ENCODE assay signal across 11 mouse cellular contexts in the genomic region with DNA sequence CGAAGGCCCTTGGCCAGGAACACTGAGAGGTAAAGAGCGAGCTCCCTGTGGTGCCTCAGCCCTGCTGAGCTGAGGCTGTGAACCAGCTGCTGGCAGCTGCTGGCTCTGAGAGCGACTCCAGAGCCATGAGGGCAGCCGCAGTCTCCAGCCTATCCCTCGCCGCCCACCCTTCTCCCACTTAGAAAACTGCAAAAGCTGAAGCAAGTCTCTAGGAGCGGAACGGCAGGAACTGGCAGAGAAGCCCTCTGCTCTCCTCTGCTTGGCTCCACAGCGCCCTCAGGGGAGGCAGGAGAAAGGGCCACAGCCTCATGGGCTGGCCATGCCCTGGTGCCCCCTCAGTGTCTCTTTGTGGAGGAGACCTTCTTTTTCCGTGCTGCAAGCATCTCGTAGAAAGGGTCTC. TPM values are rescaled to one million over a fixed set of nuclear protein-coding genes. Genes with fewer than 3 reads are reported as not detected.
A peak's percentile ranks its signal among the peaks of the same experiment; 100 is the strongest.
DNase-seq lines count a peak whose midpoint lies in the region; ATAC-seq and TF ChIP-seq lines count a peak whose summit lies in the region.
"Had no signal": no experiment of that assay in that cellular context is flagged by ENCODE, and none has a peak within 500 bp of the region (broad histone marks: within the 10 kb centered on the region; RNA-seq: fewer than 3 reads in every experiment).

No protein-coding gene starts in this region.

- H3K4me3 ChIP-seq in heart, embryonic 15.5 days: no peak overlapping the region
- no peak overlapping the region for H3K4me3 ChIP-seq in lung, embryonic 15.5 days
- no peak overlapping the region for H3K4me3 ChIP-seq in lung, adult 2 months (replicated peaks; ENCODE audit: extremely low read depth, low read depth, low read length)
- H3K4me3 ChIP-seq in intestine, embryonic 16.5 days (ENCODE audit: low read length): no peak overlapping the region
- H3K4me3 ChIP-seq in stomach, postnatal 0 days (ENCODE audit: low read depth, low read length): no peak overlapping the region
- H3K4me3 ChIP-seq: forebrain, embryonic 15.5 days; hindbrain, embryonic 15.5 days had no signal

- peaks cover 25% of the 10 kb centered on the region; the same call in 1 of the 2 replicates for H3K36me3 ChIP-seq in heart, embryonic 15.5 days
- H3K36me3 ChIP-seq in lung, embryonic 15.5 days: peaks cover 25% of the 10 kb centered on the region
- H3K36me3 ChIP-seq in intestine, embryonic 16.5 days (ENCODE audit: control insufficient read depth, insufficient read depth, low read length): 0 out of 2 replicates have a peak, but pooled peaks cover 3% of the 10 kb centered on the region
- H3K36me3 ChIP-seq in stomach, postnatal 0 days (ENCODE audit: control insufficient read depth, insufficient read depth, low read length): peaks cover 8% of the 10 kb centered on the region; the same call in 1 of the 2 replicates

- 59% methylated on average over 11 of the region's 11 CpGs for WGBS in heart, embryonic 15.5 days
- WGBS in lung, embryonic 15.5 days: 53% methylated on average over 11 of the region's 11 CpGs
- 67% methylated on average over 11 of the region's 11 CpGs for WGBS in lung, adult 2 months
- WGBS in intestine, embryonic 16.5 days: 55% methylated on average over 11 of the region's 11 CpGs
- WGBS in stomach, postnatal 0 days: 50% methylated on average over 11 of the region's 11 CpGs

- no peak for DNase-seq in heart, adult 11 months
- no peak for DNase-seq in lung, adult 2 months
- DNase-seq in stomach, postnatal 0 days (ENCODE audit: low spot score): no peak
- no peak for DNase-seq in adrenal gland, adult 18-20 months (ENCODE audit: low spot score in 2 of 2)
- DNase-seq: cerebellum, adult 9-11 months; thymus, postnatal 14 days had no signal

- H3K9me3 ChIP-seq in heart, embryonic 15.5 days (replicated peaks): no peaks in the 10 kb centered on the region
- H3K9me3 ChIP-seq in lung, embryonic 15.5 days: no peaks in the 10 kb centered on the region
- no peaks in the 10 kb centered on the region for H3K9me3 ChIP-seq in intestine, embryonic 16.5 days (ENCODE audit: control insufficient read depth, low read length)
- no peaks in the 10 kb centered on the region for H3K9me3 ChIP-seq in stomach, postnatal 0 days (ENCODE audit: control insufficient read depth, low read length)
- H3K9me3 ChIP-seq: forebrain, embryonic 15.5 days; hindbrain, embryonic 15.5 days had no signal

- no peak overlapping the region for H3K4me2 ChIP-seq in heart, embryonic 15.5 days
- H3K4me2 ChIP-seq in lung, embryonic 15.5 days: no peak overlapping the region
- H3K4me2 ChIP-seq in intestine, embryonic 16.5 days (ENCODE audit: low read depth, low read length): no peak overlapping the region
- H3K4me2 ChIP-seq in stomach, postnatal 0 days (replicated peaks; ENCODE audit: low read depth): no peak overlapping the region
- H3K4me2 ChIP-seq: forebrain, embryonic 15.5 days; hindbrain, embryonic 15.5 days had no signal

- no peak overlapping the region for H3K9ac ChIP-seq in heart, embryonic 15.5 days
- peak overlapping the region; percentile 4; the same call in 1 of the 2 replicates for H3K9ac ChIP-seq in lung, embryonic 15.5 days
- no peak overlapping the region for H3K9ac ChIP-seq in intestine, embryonic 16.5 days (ENCODE audit: low read depth, low read length)
- H3K9ac ChIP-seq in stomach, postnatal 0 days (ENCODE audit: low read length): no peak overlapping the region
- H3K9ac ChIP-seq: forebrain, embryonic 15.5 days; hindbrain, embryonic 15.5 days had no signal

- no peak for TF ChIP-seq EP300 in stomach, postnatal 0 days (optimal IDR thresholded peaks at IDR 0.05)

- TF ChIP-seq CTCF in lung, adult 2 months (IDR thresholded peaks at IDR 0.05; ENCODE audit: insufficient read depth, low read length): no peak
- TF ChIP-seq CTCF in stomach, postnatal 0 days (IDR thresholded peaks at IDR 0.05; ENCODE audit: low read depth): peak; percentile 54

- peaks cover 76% of the 10 kb centered on the region for H3K4me1 ChIP-seq in heart, embryonic 15.5 days (replicated peaks)
- H3K4me1 ChIP-seq in lung, embryonic 15.5 days: peaks cover 11% of the 10 kb centered on the region; the same call in 1 of the 2 replicates
- H3K4me1 ChIP-seq in lung, adult 2 months (ENCODE audit: control insufficient read depth, insufficient read depth, low read length): no peaks in the 10 kb centered on the region
- H3K4me1 ChIP-seq in intestine, embryonic 16.5 days (ENCODE audit: control insufficient read depth, insufficient read depth, low read length): peaks cover 9% of the 10 kb centered on the region
- no peaks in the 10 kb centered on the region; the same call in 1 of the 2 replicates for H3K4me1 ChIP-seq in stomach, postnatal 0 days (replicated peaks; ENCODE audit: control insufficient read depth, insufficient read depth)
- H3K4me1 ChIP-seq: forebrain, embryonic 15.5 days had no signal

- ATAC-seq in heart, embryonic 15.5 days (replicated peaks; ENCODE audit: insufficient number of reproducible peaks, insufficient read depth, low FRiP score, low read depth): no peak
- peak; percentile 29; the same call in 1 of the 2 replicates for ATAC-seq in lung, embryonic 15.5 days (ENCODE audit: borderline replicate concordance, extremely low read depth, low FRiP score, low TSS enrichment)
- ATAC-seq in intestine, embryonic 16.5 days: peak; percentile 71
- ATAC-seq in stomach, postnatal 0 days (ENCODE audit: low FRiP score, low TSS enrichment): no peak
- ATAC-seq: forebrain, embryonic 15.5 days had no signal

- no peaks in the 10 kb centered on the region for H3K27me3 ChIP-seq in heart, embryonic 15.5 days
- no peaks in the 10 kb centered on the region for H3K27me3 ChIP-seq in lung, embryonic 15.5 days
- H3K27me3 ChIP-seq in intestine, embryonic 16.5 days (replicated peaks; ENCODE audit: control insufficient read depth, insufficient read depth, low read length): no peaks in the 10 kb centered on the region
- H3K27me3 ChIP-seq in stomach, postnatal 0 days (ENCODE audit: control insufficient read depth, insufficient read depth, low read length): no peaks in the 10 kb centered on the region
- H3K27me3 ChIP-seq: forebrain, embryonic 15.5 days; hindbrain, embryonic 15.5 days had no signal

- no peak for TF ChIP-seq POLR2A in lung, adult 2 months (IDR thresholded peaks at IDR 0.05; ENCODE audit: borderline replicate concordance, extremely low read depth, low read depth, low read length)

- H3K27ac ChIP-seq in heart, embryonic 15.5 days: peak overlapping the region; percentile 61
- H3K27ac ChIP-seq in lung, embryonic 15.5 days: peak overlapping the region; percentile 63; the same call in 1 of the 2 replicates
- H3K27ac ChIP-seq in intestine, embryonic 16.5 days (ENCODE audit: low read length): peak overlapping the region; percentile 78
- no peak overlapping the region for H3K27ac ChIP-seq in stomach, postnatal 0 days (replicated peaks)
- H3K27ac ChIP-seq: forebrain, embryonic 15.5 days; hindbrain, embryonic 15.5 days had no signal

RNA-seq across cellular contexts. Expression of a gene that starts 35.2 kb away (rescaled TPM):
- polyA plus RNA-seq in heart, embryonic 15.5 days (2015; fragmentation: Nextera tagmentation; extraction: Ambion mirVana): 0.06 and 0.15 TPM in 2 replicates
- 0.19 and 0.20 TPM in 2 replicates for polyA plus RNA-seq in lung, embryonic 15.5 days (2015; fragmentation: Nextera tagmentation; extraction: Ambion mirVana)
- polyA plus RNA-seq in lung, adult 2 months (2012; rRNA removed): 0.03 and 0.18 TPM in 2 replicates
- 0.09 and 0.13 TPM in 2 replicates for polyA plus RNA-seq in intestine, embryonic 16.5 days (2015; fragmentation: Nextera tagmentation; extraction: Ambion mirVana)
- 0.04 and 0.06 TPM in 2 replicates for polyA plus RNA-seq in stomach, postnatal 0 days (2015; fragmentation: Nextera tagmentation; extraction: Ambion mirVana)
- total RNA-seq in adrenal gland, adult 18-20 months (2021): under 1 TPM in 1 of 2 experiments, not detected in 1; 0.03 TPM

Comparison
In these comparisons a context has a peak if more than half of its experiments do, and no peak if none do; other contexts are left out.
1. ATAC-seq: peak in lung, embryonic 15.5 days (single experiment) and intestine, embryonic 16.5 days (single experiment); none in heart, embryonic 15.5 days (single experiment) and stomach, postnatal 0 days (single experiment).